Mouse (Mus musculus) heart, adult 18-20 months (tissue): ENCODE measurements at regions not wholly inside any gene's neighbourhood (a gene's known extent, or its start where the extent isn't known, plus 50 kb on each side); places are given as distances from the start of the nearest gene placed in this dataset.
A peak's percentile ranks its signal among the peaks of the same experiment; 100 is the strongest.

Experiments used
- DNase-seq, 2 experiments: peaks; one replicate each; pipeline ENCODE4 v3.0.0; 2021 to 2022; ENCODE audit warnings: mixed read lengths in 1 of 2

GRCm38 (mm10) chr3:128120647-128121440 is 224.7 kb upstream of the Fam241a start:
- no peak for DNase-seq

- DNase-seq: no peak
Observed at GRCm38 (mm10) chr3:128113209-128113608, 217.1 kb upstream of the Fam241a start.

GRCm38 (mm10) chr3:128110406-128110805 is 214.3 kb upstream of the Fam241a start:
- no peak for DNase-seq

DNA sequence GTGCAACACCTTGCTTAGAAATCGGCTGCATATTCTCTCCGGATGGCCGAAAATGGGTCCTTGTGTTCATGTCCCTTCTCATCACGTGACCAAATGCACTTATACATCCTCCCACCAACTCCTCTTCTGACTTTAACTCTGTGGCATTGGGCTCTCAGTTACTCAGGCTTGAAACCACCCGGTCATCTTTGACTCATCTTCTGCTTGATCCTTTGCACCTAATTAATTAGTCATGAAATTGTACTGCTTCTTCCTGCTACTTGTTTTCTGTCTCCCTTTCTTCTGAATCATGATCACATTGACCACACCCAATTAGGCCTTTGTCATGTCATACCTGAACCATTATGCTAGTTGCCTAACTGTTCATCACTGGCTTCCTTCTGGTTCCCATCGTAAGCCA is 208.4 kb upstream of the Fam241a start:
- no peak for DNase-seq

DNA sequence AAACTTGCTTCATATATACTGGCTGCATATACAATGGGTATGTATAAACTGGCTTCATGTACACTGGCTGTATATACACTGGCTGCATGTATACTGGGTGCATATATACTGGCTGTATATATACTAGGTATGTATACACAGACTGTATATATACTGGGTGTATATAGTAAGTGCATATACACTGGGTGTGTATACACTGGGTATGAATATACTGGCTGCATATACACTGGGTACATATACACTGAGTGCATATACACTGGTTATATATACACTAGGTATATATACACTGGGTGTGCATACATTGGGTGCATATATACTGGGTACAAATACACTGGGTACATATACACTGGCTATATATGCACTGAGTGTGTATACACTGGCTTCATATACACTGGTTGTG is 196.9 kb upstream of the Fam241a start:
- no peak for DNase-seq

DNA sequence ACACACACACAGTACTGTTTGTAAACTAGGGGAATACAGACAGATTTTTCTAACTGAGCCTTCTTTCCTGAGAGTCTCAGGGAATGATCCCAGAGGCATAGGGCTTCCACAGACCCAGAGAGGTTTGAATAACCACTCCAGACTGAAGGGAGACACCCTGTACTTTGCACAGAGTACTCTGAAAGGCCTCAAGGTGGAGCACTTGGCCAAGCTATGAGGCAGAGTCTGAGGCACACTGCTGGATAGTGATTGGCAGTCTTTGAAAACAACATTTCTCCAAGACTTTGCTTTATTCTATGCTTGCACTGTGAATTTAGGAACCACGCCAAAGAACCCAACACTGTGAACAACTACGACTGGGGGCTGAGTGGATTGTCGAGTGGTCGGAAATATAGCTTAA is 192.1 kb upstream of the Fam241a start:
- no peak for DNase-seq

GRCm38 (mm10) chr3:128087163-128087562 is 191.0 kb upstream of the Fam241a start:
- no peak for DNase-seq

- no peak for DNase-seq
Observed at GRCm38 (mm10) chr3:128082463-128082862, 186.3 kb upstream of the Fam241a start.

GRCm38 (mm10) chr3:128081430-128081829 is 185.3 kb upstream of the Fam241a start:
- no peak for DNase-seq

DNA sequence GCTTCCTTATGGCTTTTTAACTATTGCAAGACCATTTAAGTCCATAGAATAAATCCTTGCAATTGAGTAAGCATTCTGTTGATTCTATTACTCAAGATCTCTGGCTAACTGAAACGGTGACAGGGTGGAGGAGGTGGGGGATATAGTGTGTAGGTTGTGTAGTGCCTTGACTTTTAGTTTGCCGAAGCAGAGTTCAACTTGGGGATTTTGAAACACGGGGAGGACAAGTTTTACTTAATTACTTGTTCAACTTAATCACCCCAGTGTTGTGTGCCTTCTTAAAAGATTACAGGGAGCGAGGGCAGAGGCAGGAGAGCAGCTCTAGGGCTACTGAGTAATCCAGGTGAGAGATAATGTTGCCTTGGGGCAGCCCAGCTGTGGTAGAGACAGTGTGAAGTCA is 171.7 kb upstream of the Fam241a start:
- DNase-seq: no peak

- no peak for DNase-seq
Observed at GRCm38 (mm10) chr3:128054031-128054430, 157.9 kb upstream of the Fam241a start.

DNA sequence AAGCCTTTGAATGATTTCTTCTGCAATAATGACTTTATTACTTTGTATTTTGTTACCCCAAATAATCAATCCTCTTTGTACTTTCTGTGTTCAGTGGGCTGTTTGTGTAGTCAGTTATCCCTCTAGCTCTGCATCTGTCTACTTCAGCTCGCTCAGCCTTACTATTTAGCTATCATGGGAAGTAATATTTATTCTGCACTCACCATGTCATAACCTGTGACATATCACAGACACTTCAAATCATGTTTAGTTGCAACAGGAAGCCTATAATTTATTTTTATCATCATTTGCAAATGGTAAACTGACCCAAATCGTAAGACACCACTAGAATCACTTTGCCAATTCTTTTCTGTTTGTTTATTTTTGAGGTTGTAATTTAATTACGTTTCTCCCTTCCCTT is 147.6 kb upstream of the Fam241a start:
- no peak for DNase-seq

- no peak for DNase-seq
Observed at GRCm38 (mm10) chr3:128040407-128041115, 144.4 kb upstream of the Fam241a start.

GRCm38 (mm10) chr3:128039185-128039584 is 143.1 kb upstream of the Fam241a start:
- DNase-seq: no peak

GRCm38 (mm10) chr3:128036538-128036937 is 140.4 kb upstream of the Fam241a start:
- no peak for DNase-seq

GRCm38 (mm10) chr3:128030352-128030751 is 134.2 kb upstream of the Fam241a start:
- no peak for DNase-seq

GRCm38 (mm10) chr3:128029565-128029915 is 133.4 kb upstream of the Fam241a start:
- DNase-seq: no peak

DNA sequence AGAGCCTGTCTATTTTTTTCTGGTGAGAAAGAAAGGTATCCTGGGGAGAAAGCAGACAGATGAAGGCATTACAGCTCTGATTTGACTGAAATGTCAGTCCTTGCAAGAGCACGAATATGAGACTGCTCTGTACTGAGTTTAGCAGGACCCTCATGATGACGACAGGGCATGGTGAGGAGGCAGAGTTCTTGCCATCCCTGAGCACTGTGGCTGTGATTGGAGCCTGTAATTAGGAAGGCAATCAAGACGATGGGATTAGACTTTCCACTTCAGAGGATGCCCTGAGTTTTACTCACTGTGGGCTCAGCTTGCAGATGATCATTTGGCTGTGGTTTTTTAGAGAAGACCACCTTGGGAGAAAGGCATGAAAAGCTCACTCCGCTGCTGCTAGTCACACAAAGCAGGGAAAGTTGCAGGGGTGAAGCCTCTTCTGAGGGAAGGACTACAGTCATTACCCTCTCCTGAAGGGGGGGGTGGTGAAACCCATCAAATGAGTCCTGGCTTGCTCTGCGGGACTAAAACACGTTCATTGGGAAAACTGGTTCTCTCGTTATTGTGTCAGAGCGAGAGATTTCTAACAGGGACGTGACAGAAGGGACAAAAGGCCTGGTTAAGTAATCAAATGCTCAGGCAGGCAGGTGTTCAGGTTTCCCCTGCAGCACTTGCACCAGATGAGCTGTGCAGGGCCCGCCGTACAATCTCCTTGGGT is 132.9 kb upstream of the Fam241a start:
- no peak for DNase-seq

- no peak for DNase-seq
Observed at GRCm38 (mm10) chr3:128024856-128025255, 128.7 kb upstream of the Fam241a start.

DNA sequence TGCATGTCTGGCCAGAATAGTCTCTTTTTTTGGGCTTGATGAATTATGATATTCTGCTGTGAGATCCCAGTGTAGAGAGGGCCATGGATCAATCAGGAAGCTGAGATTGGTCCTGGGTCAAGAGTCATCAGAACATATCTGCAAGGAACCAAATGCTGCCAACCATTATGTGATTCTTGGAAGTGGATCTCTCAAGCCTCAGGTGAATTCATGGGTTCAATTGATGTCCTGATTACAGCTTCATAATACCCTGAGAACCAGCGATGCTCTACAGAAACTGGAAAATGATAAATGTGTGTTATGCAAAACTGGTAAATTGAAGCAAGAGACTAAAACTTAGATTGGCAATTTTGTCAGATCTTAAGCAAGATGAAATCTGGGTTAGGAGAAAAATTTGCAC is 118.8 kb upstream of the Fam241a start:
- DNase-seq: no peak

DNA sequence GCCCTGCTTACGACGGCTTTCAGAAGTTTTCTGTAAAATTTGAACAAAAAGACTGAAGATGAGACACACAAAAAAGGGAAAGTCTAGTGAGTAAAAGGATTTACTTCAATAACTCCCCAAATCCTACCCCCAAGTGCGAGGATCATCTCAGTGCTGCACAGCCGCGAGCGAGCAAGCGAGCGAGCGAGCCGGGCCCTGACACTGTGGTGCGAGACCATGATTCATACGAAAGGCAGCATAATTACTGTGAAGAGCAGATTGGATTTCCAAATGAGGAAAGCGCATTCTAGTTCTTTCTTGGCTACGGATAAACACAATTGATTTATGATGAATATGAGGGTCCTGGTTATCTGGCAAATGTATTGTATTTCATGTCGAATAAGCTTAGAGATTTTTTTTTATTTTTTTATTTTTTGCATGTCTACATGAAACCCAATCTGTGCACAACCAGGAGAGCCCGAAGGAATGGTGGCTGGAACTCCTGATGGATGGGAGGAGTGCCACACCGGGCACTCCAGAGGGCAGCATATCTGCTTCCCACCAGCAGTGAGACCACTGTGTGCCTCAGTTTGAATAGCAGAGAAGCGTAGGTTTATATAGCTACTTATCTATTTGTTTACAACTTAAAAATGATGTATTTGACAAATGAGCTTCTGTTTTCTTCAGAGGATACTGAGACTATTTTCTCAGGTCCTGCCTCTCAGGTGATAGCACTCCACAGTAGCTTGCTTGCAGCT is 106.9 kb upstream of the Fam241a start:
- DNase-seq: no peak

- peak; percentile 3 to 22 for DNase-seq
Observed at GRCm38 (mm10) chr3:128001924-128002501, 105.9 kb upstream of the Fam241a start.
